16 mouse cellular contexts compared by ENCODE assay signal in the genomic region with DNA sequence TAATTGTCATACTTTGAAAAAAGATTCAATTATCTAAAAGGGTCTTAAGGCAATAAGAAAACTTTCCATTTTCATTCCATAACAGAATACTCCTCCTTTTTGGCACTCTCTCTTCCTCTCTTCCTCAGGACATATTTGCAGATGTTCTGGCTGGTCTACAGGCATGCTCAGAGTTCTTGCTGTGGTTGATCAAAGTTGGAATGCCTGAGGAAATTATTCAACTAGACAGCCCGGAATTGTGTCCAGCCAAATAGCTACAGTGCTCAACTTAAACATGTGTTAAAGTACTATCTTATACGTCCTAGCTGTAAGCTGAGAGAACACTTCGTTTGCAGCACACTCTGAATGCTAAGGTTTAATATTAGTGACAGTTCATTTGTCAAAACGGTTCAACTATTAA. TPM values are rescaled to one million over a fixed set of nuclear protein-coding genes. Genes with fewer than 3 reads are reported as not detected.
DNase-seq lines count a peak whose midpoint lies in the region; ATAC-seq and TF ChIP-seq lines count a peak whose summit lies in the region.
"Had no signal": no experiment of that assay in that cellular context is flagged by ENCODE, and none has a peak within 500 bp of the region (broad histone marks: within the 10 kb centered on the region; RNA-seq: fewer than 3 reads in every experiment).

No protein-coding gene starts in this region.

- H3K9me3 ChIP-seq in forebrain, embryonic 16.5 days (ENCODE audit: control insufficient read depth, low read length): no peaks in the 10 kb centered on the region
- H3K9me3 ChIP-seq: embryonic facial prominence, embryonic 12.5 days; liver, embryonic 12.5 days; midbrain, embryonic 15.5 days had no signal

- H3K4me1 ChIP-seq in kidney, adult 2 months (ENCODE audit: control insufficient read depth, insufficient read depth, low read length): no peaks in the 10 kb centered on the region
- H3K4me1 ChIP-seq in forebrain, embryonic 16.5 days (replicated peaks; ENCODE audit: control insufficient read depth, insufficient read depth, low read length): no peaks in the 10 kb centered on the region
- H3K4me1 ChIP-seq: embryonic facial prominence, embryonic 12.5 days; liver, embryonic 12.5 days; midbrain, embryonic 15.5 days had no signal

- TF ChIP-seq CTCF in kidney, adult 2 months (conservative IDR thresholded peaks at IDR 0.05; ENCODE audit: insufficient read depth, insufficient read length, low read depth, low read length): no peak

- no peak overlapping the region for H3K27ac ChIP-seq in kidney, adult 2 months (ENCODE audit: insufficient read depth, low read depth, low read length)
- H3K27ac ChIP-seq in forebrain, embryonic 16.5 days (ENCODE audit: low read length): no peak overlapping the region
- H3K27ac ChIP-seq: embryonic facial prominence, embryonic 12.5 days; heart, adult 2 months; liver, embryonic 12.5 days; midbrain, embryonic 15.5 days had no signal

- no peak overlapping the region for H3K4me3 ChIP-seq in kidney, adult 2 months (ENCODE audit: insufficient read depth, low read depth, low read length)
- no peak overlapping the region for H3K4me3 ChIP-seq in forebrain, embryonic 16.5 days (replicated peaks; ENCODE audit: low read length)
- H3K4me3 ChIP-seq: embryonic facial prominence, embryonic 12.5 days; heart, adult 2 months; liver, embryonic 12.5 days; midbrain, embryonic 15.5 days had no signal

- intact Hi-C loops in left cerebral cortex, postnatal 10 days (cut with DNase I): loop anchor here (10.0 kb wide), 1 partner anchor 350 kb away; a partner anchor contains a TSS

- no peaks in the 10 kb centered on the region for H3K36me3 ChIP-seq in kidney, adult 2 months (ENCODE audit: control insufficient read depth, insufficient read depth, low read length)
- H3K36me3 ChIP-seq in forebrain, embryonic 16.5 days (ENCODE audit: control insufficient read depth, insufficient read depth): no peaks in the 10 kb centered on the region

- no peak overlapping the region for H3K4me2 ChIP-seq in forebrain, embryonic 16.5 days (ENCODE audit: low read length)
- H3K4me2 ChIP-seq: embryonic facial prominence, embryonic 12.5 days; liver, embryonic 12.5 days; midbrain, embryonic 15.5 days had no signal

- H3K27me3 ChIP-seq in kidney, adult 2 months (replicated peaks; ENCODE audit: control insufficient read depth, insufficient read depth, low read length): no peaks in the 10 kb centered on the region
- no peaks in the 10 kb centered on the region for H3K27me3 ChIP-seq in forebrain, embryonic 16.5 days (replicated peaks; ENCODE audit: control insufficient read depth, insufficient read depth, low read length)
- H3K27me3 ChIP-seq: embryonic facial prominence, embryonic 12.5 days; liver, embryonic 12.5 days; midbrain, embryonic 15.5 days had no signal

- 53% methylated on average over 4 of the region's 4 CpGs for WGBS in kidney, adult 2 months
- 77% methylated on average over 4 of the region's 4 CpGs for WGBS in forebrain, embryonic 16.5 days

- peak; percentile 1 to 3 for DNase-seq in kidney, postnatal 4 days
- DNase-seq in kidney, adult 2 months: no peak
- DNase-seq in 3T3-L1 (ENCODE audit: low read depth, low spot score) (peak; percentile 59), NIH3T3 (ENCODE audit: low read depth) (peak; percentile 38)
- DNase-seq in lung, postnatal 14 days: peak; percentile 1
- no peak for DNase-seq in left cerebral cortex, postnatal 10 days (ENCODE audit: extremely low spot score in 1 of 2, low spot score in 2 of 2)
- DNase-seq: cerebellum, adult 9-11 months; gastrocnemius, postnatal 14 days; heart, adult 2 months; layer of hippocampus, adult 9-11 months; retina, postnatal 1 day; thymus, adult 18-20 months had no signal

- no peak for TF ChIP-seq POLR2A in kidney, adult 2 months (IDR thresholded peaks at IDR 0.05; ENCODE audit: low read depth, low read length)

- no peak overlapping the region for H3K9ac ChIP-seq in forebrain, embryonic 16.5 days (replicated peaks; ENCODE audit: low read depth, low read length)
- H3K9ac ChIP-seq: embryonic facial prominence, embryonic 12.5 days; liver, embryonic 12.5 days; midbrain, embryonic 15.5 days had no signal

- ATAC-seq in forebrain, embryonic 16.5 days: no peak
- ATAC-seq: liver, embryonic 12.5 days; midbrain, embryonic 15.5 days had no signal

RNA-seq across cellular contexts. Expression of a gene that starts 41.7 kb away (rescaled TPM):
- polyA plus RNA-seq in kidney, adult 2 months (2012; rRNA removed): 4.2 and 5.0 TPM in 2 replicates
- 10 to 100 TPM; 34.7 to 36.5 TPM for total RNA-seq in left cerebral cortex, postnatal 10 days (2021)
- polyA plus RNA-seq in forebrain, embryonic 16.5 days (2015; fragmentation: Nextera tagmentation; extraction: Ambion mirVana): 23.4 and 26.2 TPM in 2 replicates

Comparison
In these comparisons a context has a peak if more than half of its experiments do, and no peak if none do; other contexts are left out.
1. DNase-seq: peak in kidney, postnatal 4 days (2 of 2), 3T3-L1 (single experiment), NIH3T3 (single experiment) and lung, postnatal 14 days (single experiment); none in kidney, adult 2 months (single experiment) and left cerebral cortex, postnatal 10 days (0 of 2).